Mouse (Mus musculus) CD4-positive, CD25-positive, alpha-beta regulatory T cell, adult 2 months (primary cell): ENCODE results near the gene Vmn1r112.
"Not testable (repeated sequence)": the region's sequence is repeated elsewhere in the genome, so short reads cannot be mapped to it uniquely, and the experiment has no call there.

Experiments
- DNase-seq: peaks from one replicate; pipeline ENCODE4 v3.0.0-alpha.2; 2012; ENCODE audit warnings: low read depth, low spot score

The Vmn1r112 gene

DNA sequence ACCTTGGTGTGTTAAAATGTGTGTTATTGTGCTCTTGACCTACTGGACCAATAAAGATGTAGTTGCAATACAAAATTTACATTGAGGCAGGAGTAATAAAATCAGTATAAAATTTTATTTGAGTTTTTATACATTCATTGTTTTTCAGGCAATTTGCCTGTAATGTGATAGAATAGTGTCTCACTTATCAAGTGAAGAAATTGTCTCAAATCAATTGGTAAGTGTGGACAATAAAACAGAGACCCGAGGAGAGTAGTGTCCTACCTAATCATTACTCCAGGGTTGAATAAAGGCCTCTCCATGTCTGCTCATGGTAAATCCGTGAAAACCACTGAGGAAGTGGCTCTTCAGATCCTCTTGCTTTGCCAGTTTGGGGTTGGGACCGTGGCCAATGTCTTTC lies at the start of gene Vmn1r112:
Gene Vmn1r112 (plus strand): TSS at position 301 of the 400 bp plus-strand sequence.
- not testable (repeated sequence) for DNase-seq

DNA sequence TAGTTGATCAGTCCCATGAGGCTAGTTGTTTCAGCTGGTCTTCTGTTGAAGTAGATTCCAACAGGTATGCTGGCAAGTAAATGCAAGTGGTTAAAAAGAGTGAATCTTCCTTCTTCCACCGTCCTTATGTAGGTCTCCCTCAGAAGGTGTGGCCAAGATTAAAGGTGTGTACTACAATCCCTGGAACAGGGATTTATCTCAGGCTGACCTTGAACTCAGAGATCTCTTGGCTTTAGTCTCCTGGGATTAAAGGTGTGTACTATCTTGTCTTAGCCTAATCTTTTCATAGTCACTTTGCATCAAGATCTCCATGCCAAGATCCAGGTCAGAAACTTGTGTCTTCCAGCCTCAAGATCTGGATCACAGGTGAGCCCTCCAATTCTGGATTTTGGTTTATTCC lies 40.5 kb upstream of the Vmn1r112 start, which contains the start of gene Gm10668:
Gene Gm10668 (minus strand): TSS at position 101 of the 400 bp plus-strand sequence.
- DNase-seq, result not testable (repeated sequence)

DNA sequence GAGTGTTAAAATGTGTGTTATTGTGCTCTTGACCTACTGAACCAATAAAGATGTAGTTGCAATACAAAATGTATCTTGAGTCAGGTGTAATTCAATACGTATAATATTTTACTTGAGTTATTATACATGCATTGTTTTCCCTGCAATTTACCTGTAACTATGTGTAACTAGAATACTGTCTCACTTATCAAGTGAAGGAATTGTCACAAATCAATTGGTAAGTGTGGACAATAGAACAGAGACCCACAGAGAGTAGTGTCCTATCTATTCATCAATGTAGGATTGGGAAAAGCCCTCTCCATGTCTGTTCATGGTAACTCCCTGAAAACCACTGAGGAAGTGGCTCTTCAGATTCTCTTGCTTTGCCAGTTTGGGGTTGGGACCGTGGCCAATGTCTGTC lies 16.0 kb downstream of the Vmn1r112 start, which contains the start of gene Vmn1r113:
Gene Vmn1r113 (plus strand): TSS at position 301 of the 400 bp plus-strand sequence.
- not testable (repeated sequence) for DNase-seq

DNA sequence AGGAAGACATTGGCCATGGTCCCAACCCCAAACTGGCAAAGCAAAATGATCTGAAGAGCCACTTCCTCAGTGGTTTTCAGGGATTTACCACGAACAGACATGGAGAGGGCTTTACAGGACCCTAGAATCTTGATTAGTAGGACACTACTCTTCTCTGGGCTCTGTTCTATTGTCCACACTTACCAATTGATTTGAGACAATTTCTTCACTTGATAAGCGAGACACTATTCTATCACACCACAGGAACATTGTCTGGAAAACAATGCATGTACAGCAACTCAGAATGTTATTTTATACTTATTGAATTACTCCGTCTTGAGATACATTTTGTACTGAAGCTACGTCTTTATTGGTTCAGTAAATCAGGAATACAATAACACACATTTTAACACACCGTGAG lies 41.1 kb downstream of the Vmn1r112 start, which contains the start of gene Vmn1r114:
Gene Vmn1r114 (minus strand): TSS at position 101 of the 400 bp plus-strand sequence.
- not testable (repeated sequence) for DNase-seq
